Mouse (Mus musculus): Measurements from ENCODE around the gene Zfp710.
"Not testable (repeated sequence)": the region's sequence is repeated elsewhere in the genome, so short reads cannot be mapped to it uniquely, and the experiment has no call there.

Gene Zfp710

DNA sequence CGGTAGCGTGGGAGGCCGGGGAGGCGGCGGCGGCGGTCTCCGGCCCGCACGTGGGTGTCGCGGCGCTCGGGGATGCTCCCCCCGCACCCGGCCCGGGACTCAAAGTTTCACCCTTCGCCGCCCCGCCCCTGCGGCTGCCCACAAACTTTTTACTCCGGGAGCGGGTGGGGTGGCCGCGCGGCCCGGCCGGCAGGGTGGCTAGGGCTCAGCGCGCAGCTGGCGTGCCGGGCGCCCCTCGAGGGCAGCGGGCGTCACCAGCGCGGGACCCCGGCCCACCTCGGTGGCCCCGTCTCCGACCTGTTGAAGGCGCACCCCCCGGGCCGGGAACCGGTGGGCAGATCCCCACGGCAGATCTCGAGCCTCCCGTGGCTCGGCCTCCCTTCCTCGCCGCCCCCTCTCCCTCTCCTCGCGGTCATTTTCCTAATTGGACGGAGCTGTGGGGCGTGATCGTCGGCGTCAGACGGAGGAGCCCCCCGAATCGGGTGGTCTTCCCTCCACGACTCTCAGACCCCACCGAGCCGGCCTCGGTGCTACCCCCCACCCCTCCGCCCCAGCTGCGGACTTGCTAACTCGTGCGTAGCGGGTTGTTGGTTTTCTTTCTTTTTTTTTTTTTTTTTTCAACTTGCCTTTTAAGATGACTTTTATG, 2.5 kb downstream of the Zfp710 start:
- DNase-seq (ENCODE audit: low read depth): no peak

DNA sequence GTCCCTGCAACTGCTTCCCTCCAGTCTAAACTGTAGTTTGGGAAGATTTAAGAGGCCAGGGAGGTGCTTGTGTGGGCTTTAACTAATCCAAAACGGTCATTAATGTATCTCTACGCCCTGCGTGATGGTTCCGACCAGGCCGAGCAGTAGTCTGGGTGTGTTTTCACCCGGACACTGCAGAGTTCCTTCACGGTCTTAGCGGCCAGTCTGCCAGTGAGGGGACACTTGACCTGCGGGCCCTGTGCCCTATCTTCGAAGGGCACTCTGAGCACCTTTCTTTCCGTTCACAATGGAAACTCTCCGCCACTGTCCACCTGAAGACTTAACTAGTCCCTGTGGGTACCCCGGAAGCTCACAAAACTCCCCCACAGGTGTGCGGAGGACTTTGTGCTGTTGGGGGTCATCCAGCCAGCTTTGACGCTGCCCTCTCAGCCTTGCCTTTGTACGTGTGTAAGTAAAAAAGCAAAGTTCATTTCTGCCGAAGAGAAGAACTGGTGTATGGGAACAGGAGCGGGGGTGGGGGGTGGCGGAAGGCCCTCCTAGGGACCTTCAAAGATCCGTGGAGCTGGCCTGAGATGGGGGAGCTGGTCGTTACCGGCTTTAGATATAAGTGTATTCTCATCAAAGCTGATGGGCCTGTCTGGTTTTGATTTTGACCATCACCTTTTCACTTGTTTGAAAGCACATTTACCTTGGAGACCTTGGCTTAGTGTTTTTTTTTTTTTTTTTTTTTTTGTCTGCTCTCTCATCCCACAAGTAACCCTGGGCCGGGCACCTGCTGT, 3.2 kb downstream of the Zfp710 start:
- no peak for DNase-seq (ENCODE audit: low read depth)

DNA sequence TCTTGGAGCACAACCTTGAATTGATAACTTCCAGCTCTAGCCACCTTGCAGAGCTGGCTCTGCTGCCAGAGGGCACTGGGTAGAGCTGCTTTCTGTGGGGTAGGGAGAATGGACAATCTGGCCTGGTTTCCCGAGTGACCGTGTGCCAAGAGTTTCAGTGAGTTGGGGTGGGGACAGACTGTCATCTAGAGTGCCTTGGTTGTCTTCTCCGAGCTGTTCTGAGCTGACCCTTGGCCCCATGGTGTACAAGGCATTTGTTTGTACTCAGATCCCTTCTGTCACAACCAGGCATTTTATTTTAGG, 3.8 kb downstream of the Zfp710 start:
- DNase-seq (ENCODE audit: low read depth): no peak

DNA sequence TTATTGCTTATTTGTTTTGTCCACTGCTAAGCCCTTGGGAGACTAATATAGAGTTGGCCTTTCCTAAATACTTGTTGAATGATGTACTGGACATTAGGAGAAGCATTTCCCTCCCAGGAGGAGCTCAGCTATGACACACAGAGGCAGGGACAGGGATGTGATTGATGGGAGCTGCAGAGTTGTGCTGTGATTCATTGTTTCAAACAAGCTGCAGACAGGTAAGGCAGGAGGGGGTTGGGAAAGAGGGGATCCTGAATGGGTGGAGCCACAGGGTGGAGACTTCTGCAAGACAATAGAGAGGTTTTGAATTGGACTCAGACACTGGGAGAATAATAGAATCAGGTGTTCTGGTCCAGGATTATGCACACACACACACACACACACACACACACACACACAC, 5.4 kb downstream of the Zfp710 start:
- DNase-seq (ENCODE audit: low read depth): no peak

DNA sequence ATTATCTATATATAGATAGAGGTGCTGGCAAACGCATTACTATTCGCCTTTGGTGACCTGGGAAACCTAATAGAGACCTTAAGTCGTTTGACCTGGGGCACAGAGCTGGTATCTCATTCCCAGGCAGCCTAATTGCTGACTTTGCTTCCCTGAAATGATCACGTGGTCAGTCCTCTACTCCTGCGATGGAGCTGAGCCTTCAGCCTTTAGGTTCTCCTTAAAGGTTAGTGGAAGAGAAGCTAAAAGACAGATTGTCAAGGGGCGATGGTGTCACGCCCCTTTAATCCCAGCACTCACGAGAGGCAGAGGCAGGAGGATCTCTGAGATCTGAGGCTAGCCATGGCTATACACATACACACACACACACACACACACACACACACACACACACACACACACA, 5.9 kb downstream of the Zfp710 start:
- DNase-seq (ENCODE audit: low read depth): no peak

DNA sequence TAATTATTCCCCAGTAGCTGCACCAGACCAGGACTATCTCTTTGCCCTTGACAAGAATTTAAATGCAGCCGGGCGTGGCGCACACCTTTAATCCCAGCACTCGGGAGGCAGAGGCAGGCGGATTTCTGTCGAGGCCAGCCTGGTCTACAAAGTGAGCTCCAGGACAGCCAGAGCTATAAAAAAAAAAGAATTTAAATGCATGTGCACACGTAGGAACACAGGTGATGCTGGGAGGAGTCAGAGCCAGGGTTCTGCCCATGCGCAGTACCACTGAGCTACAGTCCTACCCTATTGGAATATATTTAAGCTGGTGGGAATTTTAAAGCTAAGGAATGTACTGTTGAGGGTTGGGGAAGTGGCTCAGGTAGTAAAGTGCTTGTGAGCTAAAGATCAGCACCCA, 6.4 kb downstream of the Zfp710 start:
- DNase-seq (ENCODE audit: low read depth): no peak

DNA sequence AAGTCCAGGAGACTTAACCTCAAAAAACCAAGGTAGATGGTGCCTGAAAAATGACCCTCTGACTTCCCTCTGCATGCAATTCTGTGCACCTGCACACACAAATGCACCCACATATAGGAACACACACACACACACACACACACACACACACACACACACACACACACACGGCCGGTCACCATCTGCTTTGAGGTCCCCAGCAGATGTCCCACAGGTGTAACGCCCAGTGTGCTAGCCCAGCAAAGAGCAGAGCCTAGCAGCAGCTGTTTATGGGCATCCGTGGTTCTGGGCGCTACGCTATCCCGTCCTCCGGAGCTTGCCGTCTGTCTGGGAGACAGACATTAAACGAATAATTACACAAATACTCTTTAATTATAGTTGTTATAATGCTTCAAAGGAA, 6.9 kb downstream of the Zfp710 start:
- no peak for DNase-seq (ENCODE audit: low read depth)

DNA sequence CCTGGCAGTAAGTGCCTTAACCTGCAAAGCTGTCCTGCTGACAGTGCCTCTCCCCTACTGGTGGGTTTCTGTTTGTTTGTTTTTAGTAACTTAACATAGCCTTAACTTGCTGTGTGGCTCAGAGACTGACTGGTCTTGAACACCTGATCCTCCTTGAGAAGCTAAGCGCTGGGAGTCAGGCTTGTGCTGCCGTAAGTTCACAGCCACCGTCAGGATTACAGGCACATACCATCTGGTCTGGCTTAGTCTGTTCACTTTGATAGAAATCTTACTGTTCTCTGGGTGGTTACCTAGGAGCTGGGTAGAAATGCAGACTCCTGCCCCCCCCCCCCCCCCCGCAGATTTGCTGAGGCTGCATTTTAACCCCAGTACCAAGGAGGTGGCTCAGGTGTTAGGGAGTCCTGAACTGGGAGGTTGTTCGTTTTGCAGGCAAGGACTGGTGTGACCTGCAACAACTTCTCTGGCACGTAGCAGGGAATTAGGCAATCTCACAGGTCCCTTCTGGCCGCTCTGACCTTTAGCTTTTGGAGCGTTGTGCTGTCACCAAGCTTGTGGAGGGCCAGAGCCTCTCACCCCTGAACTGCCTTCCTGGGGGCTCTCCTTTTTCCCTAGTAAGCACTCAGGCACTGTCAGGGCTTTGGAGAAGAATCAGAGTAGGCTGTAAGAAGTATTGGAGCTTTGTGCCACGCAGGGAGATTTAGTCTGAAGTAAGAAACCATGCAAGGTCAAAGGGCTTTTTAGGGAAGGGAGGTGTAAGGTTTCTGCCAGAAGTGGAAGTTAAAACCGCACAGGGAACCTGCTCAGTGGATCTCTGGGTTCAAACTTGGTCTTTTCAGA, 7.8 kb downstream of the Zfp710 start:
- no peak for DNase-seq (ENCODE audit: low read depth)

DNA sequence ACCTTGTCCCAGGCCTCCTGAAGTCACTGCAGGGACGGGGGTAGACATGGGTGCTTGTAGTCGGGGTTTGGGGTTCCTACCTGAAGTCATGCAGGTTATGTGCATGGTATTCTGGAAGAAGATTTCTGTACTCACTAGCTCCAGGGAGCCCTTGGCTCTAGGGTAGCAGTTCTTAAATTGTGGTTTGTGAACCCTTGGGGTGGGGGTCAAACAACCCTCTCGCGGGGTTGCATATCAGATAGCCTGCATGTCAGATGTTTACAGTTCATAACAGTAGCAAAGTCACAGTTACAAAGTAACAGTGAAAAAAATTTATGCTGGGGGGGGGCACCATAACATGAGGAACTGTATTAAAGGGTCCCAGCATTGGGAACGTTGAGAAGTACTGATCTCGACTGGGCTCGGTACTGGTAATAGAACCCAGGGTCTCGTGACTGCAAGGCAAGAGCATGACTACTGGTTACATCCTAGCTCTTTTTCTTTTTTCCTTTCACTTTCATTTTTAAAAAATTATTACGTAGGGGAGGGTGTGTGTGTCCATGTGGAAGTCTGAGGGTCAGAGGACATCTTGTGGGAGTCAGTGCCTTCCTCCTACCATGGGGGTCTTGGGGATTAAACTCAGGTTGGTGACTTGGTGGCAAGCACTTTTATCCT, 8.6 kb downstream of the Zfp710 start:
- no peak for DNase-seq (ENCODE audit: low read depth)

DNA sequence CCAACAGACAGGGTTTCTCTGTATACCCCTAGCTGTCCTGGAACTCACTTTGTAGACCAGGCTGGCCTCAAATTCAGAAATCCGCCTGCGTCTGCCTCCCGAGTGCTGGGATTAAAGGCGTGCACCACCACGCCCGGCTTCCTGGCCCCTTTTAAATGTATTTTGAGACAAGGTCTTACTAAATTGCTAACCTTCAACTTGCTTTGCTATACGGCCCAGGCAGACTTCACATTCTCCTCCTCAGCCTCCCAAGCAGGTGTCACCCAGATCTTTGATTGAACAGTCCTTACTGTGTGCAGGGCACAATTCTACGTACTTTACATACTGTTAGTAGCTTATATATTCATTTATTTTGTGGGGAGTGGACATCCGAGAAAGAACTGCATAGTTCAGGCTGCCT, 9.2 kb downstream of the Zfp710 start:
- DNase-seq (ENCODE audit: low read depth): no peak

DNA sequence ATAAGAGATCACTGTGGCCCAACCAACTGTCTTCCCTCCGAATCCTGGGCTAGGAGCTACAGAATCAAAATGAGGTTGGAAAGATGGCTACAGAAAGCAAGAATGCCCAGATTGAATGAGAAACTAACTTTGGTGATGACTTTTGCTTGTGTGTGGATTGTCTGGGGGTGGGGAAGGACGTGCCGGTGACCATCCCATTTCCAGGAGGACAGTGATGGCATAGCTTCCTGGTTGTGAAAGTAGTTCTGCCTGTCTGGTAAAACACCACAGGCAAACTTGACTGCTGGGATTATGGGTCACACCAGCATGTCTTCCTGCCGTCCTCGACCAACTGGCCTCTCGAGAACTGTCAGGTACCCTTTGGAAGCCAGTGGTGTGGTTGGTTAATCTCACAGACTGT, 10.5 kb downstream of the Zfp710 start:
- DNase-seq (ENCODE audit: low read depth): no peak

DNA sequence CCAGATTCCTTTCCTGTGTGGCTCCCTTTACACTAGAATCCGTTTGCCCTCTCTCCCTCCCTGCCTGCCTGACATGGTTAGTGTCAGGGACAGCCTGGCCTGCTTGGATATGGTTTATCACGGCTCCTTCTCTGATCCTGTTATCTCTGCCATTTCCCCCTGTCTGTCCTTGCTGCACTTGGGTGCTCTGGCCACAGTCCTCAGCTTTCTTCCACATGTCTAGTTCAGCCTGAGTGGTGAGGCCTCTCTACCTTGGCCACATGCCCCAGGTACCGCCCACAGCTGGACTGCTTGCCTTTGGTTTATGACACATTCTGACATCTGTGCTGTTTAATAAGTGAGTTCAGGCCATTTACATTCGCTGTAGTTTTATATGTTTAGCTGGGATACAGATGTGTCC, 11.1 kb downstream of the Zfp710 start:
- peak; percentile 67 for DNase-seq (ENCODE audit: low read depth)

DNA sequence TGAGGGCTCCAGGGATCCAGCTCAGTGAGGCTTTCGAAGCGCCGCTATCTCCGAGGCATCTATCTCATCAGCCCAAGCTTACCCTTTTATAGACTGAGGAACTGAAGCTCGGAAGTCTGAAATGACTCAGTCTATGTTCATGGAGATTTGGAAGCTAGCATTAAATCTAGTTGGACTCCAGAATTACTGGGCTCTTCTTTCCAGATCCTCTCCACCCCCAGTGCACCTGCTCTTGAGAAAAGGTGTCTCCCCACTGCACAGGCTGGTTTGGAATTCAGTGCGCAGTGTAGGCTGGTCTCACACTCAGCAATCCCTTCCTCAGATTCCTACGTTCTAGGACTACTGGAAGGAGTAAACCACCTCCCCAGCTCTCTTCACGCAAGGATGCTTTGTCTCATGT, 15.1 kb downstream of the Zfp710 start:
- no peak for DNase-seq (ENCODE audit: low read depth)

DNA sequence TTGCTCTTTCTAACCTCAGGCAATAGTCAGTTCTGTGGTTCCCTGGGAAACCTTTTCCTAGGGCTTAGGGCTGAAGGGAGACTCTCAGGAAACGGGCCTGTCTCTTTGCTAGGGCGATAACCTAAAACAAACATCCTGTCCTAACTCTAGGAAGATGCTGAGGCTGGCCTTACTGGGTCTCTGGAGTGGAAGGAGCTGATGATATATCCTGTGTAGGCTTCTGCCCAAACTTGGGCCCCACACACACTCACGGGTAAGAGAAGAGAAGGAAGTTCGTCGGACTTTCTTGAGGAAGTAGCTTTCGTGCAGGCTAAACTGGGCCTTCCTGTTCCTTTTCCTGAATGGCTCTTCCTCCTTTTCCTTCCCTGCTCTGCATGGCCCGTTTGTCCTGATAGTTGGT, 19.6 kb downstream of the Zfp710 start:
- DNase-seq (ENCODE audit: low read depth): no peak

DNA sequence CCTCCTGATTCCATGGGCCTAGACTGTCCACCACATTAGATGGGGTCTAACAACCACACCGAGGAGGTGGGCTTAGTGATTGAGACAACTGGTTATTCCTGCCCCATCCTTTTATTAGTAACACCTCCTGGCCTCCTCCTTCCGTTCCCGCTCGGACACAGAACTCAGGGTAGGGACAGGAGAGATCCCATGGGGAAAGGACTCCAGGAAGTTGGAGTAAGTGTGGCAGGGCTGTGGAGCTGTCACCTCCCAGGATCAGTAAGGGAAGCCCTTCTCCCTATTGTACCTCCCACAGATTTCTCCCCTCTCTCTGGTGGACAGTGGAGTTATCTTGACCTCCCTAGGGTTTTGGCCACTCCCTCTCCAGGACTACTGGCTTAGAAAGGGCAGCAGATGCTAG, 22.4 kb downstream of the Zfp710 start:
- no peak for DNase-seq (ENCODE audit: low read depth)

DNA sequence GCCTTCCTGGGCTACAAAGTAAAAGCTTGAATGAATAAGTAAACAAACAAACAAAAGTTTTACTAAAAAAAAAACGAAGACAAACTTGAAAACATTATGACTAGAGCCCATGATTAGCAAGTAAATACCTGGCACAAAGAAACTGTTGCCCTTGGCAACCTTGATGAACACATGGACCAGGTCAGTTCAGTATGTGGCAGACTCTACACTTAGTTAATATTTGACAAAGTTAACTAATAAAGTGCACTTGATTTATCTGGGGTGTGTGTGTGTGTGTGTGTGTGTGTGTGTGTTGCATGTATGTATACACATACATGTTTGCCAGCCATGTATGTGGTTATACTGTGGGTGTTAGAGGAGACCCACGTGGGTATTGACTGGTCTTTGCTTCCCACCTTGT, 25.1 kb downstream of the Zfp710 start:
- DNase-seq (ENCODE audit: low read depth): no peak

DNA sequence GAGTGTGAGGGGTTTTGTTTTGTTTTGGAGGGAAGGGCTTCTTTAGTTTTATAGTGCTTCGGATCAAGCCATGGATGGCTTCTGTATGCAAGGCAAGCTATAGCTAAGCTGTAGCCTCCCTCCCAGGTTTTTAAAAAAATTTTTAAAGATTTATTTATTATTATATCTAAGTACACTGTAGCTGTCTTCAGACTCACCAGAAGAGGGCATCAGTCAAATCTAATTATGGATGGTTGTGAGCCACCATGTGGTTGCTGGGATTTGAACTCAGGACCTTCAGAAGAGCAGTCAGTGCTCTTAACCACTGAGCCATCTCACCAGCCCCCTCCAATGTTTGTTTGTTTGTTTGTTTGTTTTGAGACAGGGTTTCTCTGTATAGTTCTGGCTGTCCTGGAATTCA, 25.8 kb downstream of the Zfp710 start:
- not testable (repeated sequence) for DNase-seq (ENCODE audit: low read depth)

DNA sequence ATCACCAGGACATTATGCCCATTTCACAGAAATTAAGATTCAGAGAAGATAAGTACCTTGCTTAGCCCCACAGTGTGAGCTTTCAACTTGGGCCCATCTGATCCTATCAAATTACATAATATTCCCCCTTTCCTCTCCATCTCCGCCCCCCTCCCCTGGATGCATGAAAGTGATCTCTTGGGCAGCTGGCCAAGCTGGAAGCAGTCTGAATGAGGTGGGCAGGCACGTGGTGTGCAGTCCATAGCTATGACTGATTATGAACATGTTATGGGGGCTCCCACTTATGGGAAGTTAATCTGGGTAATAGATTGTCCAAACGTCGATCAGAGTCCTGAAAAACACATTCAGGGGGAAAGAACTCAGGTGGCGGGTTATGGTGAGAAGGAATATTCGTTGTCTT, 27.2 kb downstream of the Zfp710 start:
- DNase-seq (ENCODE audit: low read depth): no peak

DNA sequence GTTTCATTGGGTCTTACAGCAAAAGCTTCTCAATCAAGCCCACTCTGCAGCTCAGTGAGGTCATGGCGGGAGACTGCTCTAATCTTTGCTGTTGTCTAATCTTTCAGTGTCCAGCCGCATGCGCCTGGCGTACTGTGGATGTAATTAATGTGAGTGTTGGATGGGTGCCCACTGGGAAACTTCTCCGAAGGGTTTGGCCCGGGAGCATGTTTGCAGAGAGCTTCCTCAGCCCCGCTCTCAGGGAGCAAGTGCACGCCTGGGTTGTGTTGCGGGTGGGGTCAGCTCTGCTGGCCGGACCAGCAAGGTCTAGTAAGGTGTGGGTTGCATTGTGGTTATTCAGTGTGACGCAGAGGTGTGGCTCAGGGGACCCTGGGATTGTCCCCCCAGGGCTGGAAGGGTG, 27.6 kb downstream of the Zfp710 start:
- no peak for DNase-seq (ENCODE audit: low read depth)

DNA sequence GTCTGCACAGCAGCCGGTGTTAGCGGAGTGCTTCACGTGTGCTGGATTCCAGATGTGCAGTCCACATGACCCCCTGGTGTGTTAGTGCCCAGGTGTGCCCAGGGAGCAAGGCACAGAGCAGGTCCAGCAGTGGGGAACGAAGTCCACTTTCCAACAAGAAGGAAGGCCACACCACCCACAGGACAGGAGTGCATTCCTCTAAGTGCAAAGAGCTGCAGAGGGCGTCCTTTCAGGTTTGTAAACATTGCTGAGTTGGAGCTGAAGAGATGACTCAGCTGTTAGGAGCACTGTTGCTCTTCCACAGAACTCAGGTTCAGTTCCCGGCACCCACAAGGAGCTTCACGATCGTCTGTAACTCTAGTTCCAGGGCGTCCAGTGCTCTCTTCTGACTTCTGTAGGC, 28.5 kb downstream of the Zfp710 start:
- no peak for DNase-seq (ENCODE audit: low read depth)

DNA sequence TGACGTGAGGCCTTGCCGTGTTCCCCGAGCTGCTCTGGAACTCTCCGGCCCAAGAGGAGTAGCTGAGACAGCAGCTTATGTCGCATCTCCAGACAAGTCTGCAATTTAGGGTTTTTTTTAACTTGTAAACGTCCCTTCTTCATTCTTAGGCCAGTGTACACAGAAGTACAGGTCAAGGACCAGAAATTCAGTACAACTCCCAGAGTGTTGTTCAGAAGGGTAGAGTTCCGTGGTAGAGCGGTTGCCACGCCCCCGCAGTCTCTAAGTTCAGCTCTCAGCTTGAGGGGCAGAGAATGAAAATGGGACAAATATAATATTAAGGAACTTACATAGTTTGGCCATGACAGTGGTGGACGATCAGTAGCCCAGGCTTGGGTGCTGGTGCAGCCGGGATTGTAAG, 31.2 kb downstream of the Zfp710 start:
- no peak for DNase-seq (ENCODE audit: low read depth)

DNA sequence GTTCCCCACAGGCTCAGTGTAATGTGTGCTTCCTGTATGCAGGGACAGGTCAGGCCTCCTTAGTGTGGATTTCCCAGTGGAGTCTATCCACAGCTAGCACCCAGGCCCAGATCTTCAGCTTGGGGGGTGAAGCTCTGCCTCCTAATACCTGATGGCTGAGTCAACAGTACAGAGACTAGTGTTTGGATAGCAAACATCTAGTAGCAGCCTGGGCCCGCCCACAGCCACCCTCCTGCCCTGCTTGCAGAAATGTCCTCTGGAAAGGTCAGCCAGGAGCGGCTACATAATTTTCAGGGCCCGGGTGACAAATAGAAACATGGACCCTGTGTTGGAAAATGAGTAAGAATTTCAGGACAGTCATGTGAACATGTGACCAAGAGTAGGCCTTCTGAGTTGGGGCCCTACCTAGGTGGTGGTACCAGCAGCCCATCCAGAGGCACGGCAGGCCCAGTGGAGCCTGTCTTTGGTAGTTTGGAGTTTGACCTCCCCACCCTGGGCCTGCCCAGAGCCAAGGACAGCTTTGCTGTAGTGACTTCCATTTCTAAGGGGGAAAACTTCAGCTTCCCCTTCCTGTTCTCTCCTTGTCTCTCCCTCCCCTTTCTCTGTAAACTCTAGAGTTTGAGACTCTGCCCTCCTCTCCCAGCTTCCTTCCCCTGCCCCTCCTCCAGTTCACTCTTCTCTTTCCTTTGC, 32.5 kb downstream of the Zfp710 start:
- no peak for DNase-seq (ENCODE audit: low read depth)

Data from fibroblast of lung, adult 2 months (primary cell).